Mouse (Mus musculus) frontal cortex, postnatal 25 days (tissue): ENCODE results near the gene Rab11a.

ENCODE experiments used
- DNase-seq, 2 experiments: peaks; one replicate each; pipeline ENCODE4 v3.0.0; 2022; ENCODE audit warnings: low spot score in 2 of 2

Gene Rab11a

DNA sequence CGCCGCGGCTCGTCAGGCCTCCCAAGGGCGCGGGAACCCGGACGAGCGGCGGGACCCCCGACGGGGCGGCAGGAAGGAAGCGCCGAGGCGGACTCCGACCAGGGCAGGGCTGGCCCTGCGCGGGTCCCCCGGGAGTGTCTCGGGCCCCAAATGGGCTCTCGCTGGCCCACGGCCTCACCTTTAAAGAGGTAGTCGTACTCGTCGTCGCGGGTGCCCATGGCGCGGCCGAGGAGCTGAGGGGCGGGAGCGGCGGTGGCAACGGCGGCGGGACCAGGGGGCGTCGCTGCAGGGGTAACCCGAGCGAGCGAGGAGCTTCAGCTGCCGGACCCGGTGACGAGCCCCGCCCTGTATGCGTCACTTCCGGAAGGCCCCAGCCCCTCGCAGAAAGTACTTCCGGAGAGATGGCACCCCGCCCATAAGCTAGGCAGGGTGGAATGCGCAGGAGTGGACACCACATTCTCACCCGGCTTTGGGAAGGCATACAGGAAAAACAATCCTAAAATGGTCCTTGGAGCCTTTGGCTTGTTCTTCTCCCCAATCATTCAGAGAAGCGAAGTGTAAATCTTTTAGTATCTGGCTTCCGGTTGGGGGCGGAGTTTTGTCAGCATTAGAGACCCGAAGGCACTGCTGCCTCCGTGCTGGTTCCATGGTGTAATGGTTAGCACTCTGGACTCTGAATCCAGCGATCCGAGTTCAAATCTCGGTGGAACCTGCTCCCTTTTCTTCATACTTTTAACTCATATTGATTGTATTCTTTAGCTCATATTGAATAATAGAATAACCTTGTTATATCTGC lies at the start of gene Rab11a:
TSS of gene Rab11a (minus strand) at position 353 of the 796 bp plus-strand sequence.
- DNase-seq: peak; percentile 89 to 93

DNA sequence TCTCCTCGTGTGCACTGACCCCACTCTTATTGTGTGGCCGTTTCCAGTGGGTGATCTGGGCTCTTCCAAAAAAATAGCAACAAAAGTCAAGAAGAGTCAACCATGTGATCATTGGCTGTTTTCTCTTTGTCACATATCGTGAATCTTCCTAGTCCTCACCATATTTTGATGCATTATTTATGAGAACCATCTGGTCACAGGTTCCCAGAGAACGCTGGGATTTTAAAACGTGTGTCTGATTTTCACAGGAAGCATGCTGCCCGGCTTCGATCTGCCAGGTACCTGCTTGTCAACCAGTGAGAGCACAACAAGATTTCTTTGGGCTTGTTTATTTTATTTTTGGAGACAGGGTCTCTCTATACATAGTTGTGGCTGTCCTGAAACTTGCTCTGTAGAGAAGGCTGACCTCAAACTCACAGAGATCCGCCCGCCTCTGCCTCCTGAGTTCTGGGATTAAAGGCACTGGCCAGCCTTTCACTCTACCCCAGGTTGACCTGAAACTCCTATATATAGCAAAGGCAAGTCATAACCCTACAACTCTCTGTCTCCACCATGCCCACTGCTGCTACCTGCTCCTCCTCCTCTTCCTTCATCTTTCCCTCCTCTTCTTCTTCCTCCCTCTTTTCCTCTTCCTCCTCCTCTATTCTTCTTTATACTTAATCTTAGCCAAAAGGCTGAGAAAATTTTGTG lies 48.8 kb upstream of the Rab11a start:
- DNase-seq: no peak

DNA sequence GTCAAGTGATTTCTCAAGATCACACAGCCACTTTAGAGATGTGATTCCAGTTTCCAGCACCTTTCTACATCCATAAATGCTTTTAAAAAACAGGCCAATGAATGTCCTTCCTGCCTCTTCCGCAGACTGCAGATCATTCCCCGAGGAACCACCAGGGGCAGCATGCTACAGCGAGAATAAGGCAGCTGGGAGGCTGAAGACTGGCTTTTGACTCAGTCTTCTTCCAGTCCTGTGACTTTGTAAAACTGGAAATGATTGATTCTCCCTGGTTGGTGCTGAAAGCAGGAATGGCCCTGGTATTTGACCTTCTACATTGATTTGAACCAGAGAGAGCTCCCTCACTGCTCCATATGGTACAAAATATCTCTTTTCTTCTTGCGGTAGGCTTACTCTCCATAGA lies 47.3 kb upstream of the Rab11a start:
- DNase-seq: no peak

DNA sequence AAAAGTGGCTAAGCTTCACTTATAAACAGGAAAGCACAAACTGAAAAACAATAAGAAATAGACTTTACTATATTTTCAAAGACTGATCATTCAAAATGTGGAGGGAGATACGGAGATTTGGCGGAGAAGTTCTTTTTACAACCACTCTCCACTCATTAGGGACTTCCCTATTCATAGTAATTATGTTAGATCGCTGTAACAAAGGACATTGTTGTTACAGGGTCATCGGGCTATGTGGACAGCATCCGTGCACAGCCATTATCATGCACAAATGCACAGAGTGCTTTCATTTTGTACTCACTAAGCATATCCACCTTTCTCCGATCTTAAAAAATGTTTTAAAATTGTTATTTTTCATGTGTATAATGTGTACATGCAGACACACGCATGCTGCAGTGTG lies 46.0 kb upstream of the Rab11a start:
- DNase-seq: no peak

DNA sequence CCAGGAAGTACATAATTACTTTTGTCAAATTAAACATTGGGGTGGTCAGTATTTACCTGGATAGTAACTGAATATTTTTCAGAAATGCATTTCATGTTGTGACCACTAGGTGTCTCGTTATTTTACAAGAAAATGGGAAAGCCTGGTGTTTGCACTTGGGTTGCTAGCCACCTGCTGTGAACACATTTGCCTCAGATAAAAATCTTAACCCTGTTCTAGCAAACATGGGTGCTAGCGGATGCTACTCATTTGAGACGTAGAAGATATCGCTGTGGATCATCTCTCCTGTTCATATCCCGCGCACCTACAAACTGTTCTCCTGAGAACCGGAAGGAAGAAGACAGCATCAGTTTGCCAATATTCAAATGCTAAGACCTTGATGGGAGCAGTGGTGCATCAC lies 42.1 kb upstream of the Rab11a start:
- DNase-seq: no peak

DNA sequence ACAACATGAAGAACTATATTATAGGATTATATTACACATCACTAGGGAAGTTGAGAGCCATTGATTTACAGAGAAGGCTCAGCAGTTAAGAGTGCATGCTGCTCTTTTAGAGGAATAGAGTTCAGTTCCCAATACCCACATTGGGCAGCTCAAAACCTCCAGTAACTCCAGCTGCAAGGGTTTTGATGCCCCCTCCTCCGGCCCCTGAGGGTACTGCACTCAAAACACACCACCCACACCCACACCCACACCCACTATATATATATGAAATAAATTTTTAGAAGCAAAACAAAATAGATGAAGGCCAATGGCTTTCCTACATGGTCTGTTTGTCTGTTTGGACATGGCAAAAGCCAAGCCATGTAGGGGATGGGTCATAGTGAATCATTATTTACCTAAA lies 40.6 kb upstream of the Rab11a start:
- DNase-seq: no peak

DNA sequence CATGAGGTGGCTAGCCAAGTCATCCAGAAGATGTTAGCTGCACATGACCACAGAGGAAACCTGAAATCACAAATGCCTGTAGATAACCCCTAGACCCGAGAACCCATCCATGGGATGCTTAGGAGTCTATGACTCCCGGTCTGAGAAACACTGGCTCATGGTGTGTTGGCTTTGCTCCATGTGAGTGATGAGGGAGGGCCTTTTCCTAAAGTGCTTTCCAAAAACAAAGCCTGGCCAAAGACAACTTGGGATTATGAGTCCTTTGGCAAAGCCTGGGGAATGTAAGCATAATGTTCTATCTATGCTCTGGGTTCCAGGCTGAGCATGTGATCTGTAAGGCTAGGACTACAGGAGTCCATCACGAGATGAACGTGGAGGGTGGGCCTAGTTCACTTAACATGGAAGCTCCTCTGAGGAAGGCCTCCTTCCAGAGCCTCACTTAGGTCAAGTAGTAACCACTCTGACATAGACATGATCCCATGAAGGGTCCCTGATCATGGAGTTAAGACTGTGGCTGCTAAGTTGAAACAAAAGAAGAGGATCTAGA lies 40.0 kb upstream of the Rab11a start:
- DNase-seq: no peak

DNA sequence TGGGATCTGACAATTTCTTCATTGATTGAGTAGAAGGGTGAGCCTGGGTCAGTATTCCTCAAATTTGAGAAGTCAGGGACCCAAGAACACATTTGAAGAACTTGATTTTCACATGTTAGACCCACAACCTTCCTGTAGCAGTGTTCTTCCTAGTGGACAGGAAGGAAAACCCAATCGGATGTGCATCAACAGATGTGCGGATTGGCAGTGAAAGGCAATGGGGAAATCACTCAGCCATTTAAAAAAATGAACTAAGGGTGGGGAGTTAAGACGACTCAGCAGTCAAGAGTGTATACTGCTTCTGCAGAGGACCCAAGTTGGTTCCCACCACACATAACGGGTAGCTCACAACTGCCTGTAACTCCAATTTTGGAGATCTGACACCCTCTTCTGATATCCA lies 37.9 kb upstream of the Rab11a start:
- no peak for DNase-seq

DNA sequence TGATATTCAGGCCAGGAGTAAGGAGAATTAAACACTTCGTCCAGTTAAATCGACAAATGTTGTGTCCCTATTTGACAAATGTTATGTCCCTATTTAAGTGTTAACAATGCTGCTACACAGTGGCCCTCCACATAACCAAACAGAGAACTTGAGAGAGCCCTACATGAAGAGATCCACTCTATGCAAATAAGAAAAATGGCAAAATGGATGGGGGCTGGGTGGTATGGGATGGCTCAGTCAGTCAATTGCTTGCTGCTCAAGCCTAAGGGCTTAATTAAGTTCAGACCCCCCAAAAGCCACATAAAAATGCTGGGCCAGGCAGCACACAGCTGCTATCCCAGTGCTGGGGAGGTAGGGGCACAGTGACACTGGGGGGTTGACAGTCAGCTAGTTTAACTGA lies 37.3 kb upstream of the Rab11a start:
- no peak for DNase-seq

DNA sequence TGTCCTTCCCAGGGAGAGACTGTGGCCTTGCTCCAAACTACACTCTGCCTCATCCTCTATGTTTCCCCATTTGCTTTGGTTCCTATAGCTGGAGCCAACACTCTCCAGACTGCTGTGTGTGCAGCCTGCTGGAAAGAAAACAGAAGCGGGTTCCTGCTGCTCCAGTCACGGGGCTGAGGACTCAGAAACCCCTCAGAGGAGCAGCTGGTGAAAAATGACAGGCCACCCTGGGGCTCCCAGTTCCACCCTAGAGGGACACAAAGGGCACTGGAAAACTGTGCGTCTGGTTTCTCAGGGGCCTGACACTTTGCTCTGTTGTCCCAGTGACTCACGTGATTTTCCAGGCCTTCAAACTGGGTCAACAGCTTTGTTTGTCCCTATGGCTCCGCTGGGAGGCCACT lies 36.9 kb upstream of the Rab11a start:
- peak in 1 of 2 experiments; percentile 34 for DNase-seq

DNA sequence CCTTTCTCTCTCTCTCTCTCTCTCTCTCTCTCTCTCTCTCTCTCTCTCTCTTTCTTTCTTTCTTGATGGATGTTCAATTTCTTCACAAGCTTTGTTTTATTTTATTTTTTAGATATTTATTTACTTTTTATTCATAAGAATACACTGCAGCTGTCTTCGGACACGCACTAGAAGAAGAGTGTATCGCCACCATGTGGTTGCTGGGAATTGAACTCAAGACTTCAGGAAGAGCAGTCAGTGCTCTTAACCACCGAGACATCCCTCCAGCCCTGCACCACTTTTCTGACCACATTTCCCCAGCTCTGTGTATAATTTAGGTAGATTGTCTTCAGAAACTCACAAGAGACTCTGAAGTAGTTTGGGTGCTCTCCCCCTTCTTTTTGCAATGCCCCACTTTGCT lies 36.4 kb upstream of the Rab11a start:
- no peak for DNase-seq

DNA sequence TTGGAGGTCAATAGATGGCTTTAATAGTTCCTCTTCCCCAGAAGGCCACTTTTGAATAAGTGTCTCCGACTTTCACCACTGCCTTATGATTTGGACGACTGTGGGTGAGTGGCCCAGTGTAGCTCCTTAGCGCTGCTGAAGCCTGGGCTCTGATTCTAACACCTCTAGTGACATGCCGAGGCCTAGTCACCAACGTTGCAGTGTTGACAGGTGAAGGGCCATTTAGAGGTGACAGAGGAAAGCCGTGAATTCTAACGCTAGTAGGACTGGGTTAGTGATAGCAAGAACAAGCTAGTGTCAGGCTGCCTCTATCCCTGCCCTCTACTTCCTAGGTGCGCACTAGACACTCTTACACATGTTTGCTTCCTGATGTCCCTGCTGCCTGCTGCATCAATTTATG lies 35.7 kb upstream of the Rab11a start:
- DNase-seq: no peak

DNA sequence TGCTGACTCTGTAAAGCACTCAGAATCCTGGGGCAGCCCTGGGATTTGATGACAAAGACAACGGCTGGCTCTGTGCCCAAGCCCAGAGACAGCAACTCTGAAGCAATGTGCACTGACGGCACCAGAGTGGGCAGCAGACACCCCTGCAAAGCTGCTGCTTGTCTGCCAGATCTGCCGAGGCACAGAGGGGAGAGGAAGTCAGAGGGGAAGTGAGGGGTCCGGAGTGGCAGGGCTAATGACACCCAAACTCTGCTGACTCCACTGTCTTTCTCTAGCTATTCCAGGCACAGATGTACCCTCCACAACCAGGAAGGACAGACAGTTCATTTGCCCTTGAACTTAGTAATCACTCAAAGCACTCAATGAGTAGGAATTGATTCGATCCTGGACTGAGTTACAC lies 33.7 kb upstream of the Rab11a start:
- DNase-seq: peak; percentile 37 to 46

DNA sequence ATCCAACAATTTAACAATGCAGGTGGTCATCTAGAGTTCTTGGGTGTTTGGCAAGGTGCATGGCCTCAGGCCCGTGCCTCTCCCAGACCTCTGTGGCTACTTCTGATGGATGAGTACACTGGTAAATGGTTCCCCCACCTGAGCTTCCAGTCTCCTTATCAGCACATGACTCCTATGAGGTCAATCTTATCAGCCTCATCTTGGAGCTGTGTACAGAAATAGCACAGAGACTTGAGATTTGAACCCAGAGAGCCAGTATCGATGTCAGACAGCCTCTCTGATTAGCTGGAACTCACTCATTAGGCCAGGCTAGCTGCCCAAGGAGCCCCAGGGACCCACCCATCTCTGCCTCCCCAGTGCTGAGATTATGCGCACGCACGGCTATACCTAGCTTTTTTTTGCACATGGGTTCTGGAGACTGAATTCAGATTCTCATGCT lies 32.9 kb upstream of the Rab11a start:
- DNase-seq: no peak

DNA sequence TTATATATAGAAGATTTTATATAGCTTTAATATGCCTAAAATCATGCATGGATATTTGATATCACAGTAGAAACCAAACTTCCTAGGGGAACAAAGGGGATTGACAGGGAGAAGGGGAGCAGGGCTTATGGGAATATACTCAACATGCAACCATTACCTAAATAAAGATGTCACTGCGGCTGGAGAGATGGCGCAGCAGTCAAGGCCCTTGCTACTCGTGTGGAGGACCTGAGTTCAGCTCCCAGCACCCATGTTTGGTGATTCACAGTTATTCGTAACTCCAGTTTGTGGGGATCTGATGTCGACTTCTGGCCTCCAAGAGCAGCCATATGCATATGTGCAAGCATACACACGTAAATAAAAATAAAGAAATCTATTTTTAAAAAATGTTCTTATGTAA lies 32.4 kb upstream of the Rab11a start:
- DNase-seq: no peak

DNA sequence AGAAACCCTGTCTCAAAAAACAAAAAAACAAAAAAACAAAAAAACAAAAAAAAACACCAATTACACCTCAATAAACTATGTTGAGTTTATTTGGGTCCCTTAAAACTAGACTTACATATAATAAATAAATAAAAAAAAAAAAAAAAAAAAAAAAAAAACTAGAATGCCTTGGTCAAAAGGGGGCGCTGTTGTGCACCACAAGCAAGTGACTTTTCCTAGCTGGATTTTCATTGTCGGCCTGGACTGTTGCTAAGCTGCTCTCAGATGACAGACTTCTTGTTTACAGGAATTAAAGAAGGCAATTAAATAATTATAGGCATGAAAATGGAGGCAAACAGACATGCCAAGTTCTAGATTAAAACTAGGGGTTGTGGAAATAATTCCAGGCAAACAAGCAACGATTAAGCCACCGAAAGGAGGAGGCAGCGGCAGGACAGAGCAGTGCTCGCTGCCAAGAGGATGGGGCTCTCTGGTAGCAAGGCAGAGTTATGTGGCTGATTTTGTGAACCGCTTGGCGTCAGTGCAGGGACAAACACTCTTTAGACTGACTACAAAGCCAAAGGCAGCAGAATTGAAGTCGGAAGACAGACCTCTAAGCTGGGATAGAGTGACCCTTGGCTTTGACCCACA lies 31.6 kb upstream of the Rab11a start:
- no peak for DNase-seq

DNA sequence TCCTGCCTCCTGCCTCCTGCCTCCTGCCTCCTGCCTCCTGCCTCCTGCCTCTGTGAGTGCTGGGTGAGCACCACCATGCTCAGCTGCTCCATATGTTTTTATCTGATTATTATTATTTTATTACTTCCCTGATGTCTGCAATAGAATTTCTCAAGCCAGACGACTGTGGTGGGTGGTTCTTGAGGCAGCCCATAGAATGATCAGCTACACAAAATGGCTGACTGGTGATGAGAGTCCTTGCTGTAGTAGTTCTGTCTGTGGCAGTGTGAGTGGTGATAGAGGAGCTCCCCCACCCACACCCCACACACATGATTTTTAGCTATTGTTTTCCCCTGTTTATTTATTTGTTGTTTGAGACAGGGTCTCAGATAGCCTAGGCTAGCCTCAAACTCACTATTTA lies 30.2 kb upstream of the Rab11a start:
- no peak for DNase-seq

DNA sequence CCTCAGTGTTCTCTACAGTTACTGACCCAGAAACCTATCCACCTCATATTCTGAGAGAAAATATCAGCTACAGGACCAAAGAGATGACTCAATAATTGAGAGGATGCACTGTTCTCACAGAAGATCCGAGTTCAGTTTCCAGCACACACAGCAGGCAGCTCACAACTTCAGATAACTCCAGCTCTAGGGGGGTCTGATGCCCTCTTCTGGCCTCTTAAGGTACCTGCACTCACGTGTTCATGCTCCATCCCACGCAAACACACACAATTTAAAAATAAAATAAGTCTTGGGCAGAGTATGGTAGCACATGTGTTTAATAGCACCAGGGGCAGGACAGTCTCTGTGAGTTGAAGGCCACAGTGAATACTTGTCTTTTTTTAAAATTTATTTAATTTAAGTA lies 28.6 kb upstream of the Rab11a start:
- DNase-seq: no peak

DNA sequence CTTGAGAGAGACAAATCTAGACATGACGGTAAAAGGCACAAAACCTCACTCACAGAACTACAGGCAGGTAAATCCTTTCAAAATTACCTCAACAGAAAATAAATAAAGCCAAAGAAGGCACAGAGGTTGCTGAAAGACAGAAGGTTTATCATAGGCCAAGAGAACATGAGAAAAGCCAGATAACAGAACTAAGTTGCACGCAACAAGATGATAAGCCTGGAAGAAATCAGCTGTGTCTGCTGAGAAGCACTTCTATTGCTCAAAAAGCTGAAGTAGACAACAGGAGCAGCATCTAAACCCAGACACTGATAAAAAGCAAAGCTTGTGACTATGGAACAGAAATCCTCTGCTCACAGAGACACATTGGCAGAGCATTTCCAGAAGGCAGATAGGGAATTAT lies 27.3 kb upstream of the Rab11a start:
- no peak for DNase-seq

DNA sequence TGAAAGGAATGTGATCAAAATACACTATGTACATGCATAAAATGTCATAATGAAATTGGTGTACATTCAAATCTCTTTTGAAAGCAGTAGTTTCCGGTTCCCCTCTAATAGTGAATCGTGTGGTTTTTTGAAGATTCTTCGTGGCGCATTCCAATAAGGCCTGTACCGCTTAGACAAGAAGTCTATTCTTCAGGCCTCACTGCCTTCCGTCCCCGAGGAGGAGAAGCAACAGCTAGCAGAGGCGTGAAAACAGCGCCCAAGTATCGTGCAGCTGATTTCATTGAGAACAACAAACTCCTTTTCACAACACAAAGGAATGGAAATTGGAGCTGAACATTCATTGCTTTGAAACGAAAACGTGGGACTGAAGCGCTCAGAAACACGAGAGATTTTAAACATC lies 20.5 kb upstream of the Rab11a start:
- DNase-seq: no peak

DNA sequence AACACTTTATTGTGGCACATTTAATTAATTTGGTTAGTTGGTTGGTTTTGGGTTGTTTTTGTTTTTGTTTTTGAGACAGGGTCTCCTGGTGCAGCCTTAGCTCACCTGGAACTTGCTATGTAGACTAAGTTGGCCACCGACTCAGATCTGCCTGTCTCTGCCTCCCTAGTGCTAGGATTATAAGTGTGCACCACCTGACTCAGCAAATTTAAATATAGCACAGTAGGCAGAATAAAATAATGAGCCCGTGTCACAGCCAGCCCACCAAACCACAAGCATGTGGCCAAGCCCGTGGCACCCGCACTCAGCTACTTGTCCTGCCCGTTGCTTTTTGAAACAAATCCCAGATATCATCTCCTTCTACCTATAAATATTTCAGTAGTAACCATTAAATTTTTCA lies 15.0 kb upstream of the Rab11a start:
- DNase-seq: no peak

DNA sequence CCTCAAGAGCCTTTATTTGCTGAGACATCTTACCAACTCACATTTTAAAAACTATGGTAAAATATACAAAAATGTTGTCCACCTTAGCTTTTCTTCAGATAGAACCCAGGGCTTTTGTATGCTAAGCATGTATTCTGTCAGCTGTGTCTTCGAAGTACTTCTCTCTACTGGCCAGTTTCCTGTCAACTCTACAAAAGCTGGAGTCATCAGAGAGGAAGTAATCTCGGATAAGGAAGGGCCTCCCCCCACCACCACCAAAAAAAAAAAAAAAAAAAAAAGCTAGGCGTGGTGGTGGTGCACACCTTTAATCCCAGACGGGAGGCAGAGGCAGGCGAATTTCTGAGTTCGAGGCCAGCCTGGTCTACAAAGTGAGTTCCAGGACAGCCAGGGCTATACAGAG lies 11.8 kb upstream of the Rab11a start:
- no peak for DNase-seq

DNA sequence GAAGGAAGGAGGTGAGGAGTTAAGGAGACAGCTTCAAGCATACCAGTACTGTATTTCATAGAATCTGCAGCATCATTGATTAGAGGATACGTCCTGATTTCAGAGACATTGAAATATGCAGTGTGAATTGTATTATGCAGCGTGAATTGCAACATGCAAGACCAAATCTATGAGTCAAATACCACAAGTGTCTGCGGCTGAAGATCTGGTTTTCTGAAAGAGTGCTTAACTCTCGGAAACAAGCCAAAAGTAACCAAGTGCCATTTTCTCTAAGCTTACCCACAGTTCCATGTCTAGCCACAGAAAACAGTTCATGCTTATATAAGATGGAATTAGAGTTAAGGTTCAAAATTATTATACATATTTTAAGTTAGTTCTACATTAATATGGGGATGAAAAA lies 10.2 kb upstream of the Rab11a start:
- DNase-seq: no peak
